Mouse (Mus musculus) retina, postnatal 1 day (tissue): ENCODE measurements around the gene Anxa2.

ENCODE experiments used
- DNase-seq: peaks from one replicate; pipeline ENCODE4 v3.0.0-alpha.2; 2012

Gene Anxa2

DNA sequence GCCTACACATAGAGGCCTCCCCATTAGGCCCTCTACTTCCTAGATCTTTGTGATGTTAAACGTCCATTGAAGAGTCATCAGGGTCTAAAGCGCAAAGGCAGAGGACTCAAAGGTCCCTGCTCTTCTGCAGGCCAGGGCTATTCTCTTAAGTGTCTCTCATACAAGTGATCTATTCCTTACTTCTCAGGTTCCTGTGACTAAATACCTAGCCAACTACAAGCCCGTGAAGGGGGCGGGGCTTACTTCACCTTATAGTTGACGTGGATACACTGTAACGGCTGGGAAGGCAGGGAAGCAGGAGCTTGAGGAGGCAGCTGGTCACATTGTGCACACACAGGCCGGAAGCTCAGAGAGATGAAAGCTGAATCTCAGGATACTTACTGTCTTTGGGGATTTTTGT lies 6.5 kb downstream of the Anxa2 start:
- DNase-seq = no peak

DNA sequence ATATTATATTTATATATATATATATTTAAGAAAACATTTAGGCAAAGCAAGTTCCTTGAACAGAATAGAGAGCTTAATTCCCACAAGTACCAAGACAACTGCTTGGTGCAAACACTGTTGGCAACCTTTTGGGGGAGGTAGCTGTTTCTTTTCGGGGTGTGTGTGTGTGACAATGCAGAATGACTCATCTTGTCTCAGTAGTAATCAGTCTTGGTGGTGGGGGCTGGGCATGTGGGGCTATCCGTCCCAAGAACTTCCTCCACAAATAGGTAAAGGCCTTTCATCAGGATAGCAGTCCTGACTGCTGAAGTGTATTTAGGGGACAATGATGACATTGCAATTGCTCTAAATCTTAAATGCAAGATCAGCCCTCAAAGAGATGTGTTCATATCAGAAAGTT lies 9.6 kb downstream of the Anxa2 start:
- DNase-seq = no peak

DNA sequence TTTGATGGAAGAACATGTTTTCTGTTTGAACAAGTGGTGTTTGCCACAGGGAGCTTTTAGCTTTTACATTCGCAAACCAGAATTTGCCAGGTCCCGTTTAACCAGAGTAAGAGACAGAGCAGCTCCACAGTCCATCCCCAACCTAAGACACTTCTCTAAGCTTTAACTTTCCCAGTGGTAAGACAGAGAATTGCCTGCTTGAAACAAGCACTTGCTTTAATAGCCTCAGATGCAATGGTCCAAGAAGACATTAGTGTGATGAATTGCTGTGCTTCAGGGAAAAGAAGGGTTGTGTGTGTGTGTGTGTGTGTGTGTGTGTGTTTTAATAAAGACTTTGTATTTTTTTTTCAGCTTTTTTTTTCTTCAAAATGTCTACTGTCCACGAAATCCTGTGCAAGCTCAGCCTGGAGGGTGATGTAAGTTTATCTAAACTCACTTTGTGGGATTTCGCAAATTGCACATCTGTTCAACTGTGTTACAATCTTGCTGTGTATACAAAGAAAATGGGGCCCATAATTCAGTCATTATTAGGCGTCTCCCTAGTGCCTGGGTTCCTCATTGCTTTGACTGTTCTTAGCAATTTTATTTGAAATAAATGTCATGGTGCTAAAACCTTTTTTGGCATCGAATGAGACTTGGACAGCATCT lies 10.8 kb downstream of the Anxa2 start:
- no peak for DNase-seq

DNA sequence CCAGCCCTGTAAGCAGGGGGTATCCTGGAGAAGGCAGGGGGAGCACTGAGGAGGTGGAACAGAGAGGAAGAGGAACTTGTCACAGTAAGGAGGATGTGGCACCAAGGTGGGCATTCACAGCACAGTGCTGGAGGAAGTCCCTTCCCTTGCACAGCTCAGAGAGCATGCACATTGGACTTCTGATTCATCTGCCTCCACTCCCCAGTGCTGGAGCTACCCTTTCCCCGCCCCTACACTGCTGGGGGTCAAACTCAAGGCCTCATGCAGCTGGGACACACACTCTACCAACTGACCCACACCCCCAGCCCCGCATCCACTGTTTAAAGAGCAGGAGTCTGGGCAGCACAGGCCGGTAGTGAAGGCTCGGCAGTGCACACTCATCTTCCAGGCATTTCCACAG lies 12.7 kb downstream of the Anxa2 start:
- no peak for DNase-seq

DNA sequence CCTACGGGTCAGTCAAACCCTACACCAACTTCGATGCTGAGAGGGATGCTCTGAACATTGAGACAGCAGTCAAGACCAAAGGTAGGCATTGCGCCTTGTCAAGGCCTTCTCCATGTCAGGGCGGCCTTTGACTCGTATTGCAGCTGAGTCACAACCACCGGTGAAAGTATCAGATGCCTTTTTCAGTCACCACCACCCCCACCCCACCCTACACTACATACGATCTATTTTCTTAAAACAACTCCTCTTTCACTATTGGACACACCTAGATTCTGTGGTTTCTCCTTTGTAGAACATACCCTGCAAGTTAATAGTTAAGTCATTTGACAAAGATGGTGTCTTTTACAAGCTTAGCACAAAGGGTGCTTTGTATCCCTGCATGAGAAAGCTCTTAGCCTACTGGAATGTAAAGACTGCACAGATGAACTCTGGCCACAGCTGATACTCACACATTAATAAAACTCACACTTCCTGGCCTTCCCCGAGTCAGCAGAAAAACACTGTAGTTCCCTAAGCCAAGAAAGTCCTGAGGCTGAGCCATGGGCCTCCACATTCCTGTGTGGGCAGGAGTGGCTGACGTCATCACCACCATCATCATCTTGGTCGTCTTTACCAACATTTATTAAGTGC lies 14.0 kb downstream of the Anxa2 start:
- no peak for DNase-seq

DNA sequence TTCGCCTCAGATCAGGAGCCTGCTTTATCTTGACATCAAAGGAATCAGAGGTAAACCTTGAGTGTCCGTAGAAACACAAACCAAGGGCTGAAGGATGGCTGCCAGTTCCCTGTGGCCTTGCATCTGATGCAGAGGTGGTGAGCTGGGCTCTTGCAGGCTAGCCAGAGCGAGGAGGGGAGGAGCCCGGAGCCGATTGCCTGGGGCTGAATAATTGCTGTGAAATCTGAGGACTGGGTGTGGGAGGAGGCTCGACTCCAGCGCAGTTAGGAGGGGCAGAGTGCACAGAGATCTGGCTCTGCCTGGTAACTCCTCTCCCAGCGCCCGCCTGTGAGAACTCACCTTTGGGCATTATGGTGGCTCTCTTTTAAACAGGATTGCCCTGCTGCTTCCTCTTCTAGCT lies 15.6 kb downstream of the Anxa2 start:
- DNase-seq = peak; percentile 72

DNA sequence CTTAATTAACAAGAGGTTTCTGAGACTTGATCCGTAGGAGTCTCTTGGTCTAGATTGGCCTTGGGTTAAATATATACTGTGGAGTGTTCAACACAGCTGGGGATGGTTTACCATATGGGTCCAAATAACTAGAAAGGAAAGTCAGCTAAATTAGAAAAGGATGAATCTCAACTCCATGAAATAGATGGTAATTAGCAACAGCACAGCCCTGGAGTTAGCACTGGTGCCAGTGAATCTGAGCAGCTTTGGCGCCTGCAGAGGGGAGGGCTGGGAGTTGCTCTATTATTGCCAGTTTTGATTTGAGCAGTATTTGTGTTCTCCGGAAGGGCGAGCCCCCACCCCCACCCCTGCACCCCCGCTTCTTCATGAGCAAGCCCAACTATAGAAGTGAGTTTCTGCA lies 16.9 kb downstream of the Anxa2 start:
- no peak for DNase-seq

DNA sequence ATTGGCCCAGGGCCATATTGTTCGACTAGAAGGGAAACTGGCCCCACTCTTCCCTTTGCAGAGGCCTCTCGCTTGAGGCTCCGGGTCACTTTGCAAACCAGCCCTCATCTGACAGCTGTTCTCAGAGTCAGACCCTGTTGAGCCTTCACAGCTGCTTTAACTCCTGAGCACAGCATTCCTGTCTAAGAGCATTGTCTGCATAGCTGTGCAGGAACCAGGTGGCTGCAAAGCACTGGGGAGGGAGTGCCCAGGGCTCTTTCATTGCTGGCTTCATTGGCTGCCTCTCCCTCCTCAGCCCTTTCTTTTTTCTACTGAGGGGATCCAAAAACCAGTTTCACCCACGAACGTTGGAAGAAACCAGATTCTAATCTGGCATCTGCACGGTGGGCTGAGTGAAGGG lies 17.5 kb downstream of the Anxa2 start:
- DNase-seq = peak; percentile 45

DNA sequence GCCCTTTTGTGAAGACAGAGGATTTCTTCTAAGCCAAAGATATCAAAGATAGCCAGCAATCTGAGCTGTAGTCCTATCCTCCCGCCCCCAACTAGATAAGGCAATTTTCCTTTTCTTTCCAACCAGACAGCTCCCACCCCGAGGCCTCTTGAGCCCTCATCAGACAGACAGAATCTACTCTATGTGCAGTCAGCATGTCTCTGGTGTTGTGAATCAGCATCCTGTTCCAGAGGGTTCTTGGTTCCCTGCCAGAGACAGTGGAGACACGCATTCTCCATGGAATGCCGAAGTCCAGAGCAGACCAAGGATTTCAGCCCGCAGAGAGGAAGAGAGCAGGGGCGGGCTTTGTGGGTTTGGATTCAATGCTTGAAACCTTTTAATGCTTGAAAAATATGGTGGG lies 19.3 kb downstream of the Anxa2 start:
- no peak for DNase-seq

DNA sequence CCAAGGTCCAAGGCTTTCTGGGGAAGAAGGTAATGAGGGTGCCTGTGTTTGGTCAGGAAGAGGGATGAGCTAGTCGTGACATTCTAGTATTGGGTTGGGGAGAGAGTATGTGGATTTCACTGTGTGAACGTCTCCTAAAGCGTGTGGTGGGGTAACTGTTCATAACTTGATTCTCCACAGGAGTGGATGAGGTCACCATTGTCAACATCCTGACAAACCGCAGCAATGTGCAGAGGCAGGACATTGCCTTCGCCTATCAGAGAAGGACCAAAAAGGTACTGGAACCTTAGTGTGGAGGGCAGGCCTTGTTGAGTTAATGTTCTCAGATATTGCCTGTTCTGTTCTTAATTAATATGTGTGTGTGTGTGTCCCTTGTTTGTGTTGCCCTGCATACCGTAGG lies 22.5 kb downstream of the Anxa2 start:
- DNase-seq = no peak

DNA sequence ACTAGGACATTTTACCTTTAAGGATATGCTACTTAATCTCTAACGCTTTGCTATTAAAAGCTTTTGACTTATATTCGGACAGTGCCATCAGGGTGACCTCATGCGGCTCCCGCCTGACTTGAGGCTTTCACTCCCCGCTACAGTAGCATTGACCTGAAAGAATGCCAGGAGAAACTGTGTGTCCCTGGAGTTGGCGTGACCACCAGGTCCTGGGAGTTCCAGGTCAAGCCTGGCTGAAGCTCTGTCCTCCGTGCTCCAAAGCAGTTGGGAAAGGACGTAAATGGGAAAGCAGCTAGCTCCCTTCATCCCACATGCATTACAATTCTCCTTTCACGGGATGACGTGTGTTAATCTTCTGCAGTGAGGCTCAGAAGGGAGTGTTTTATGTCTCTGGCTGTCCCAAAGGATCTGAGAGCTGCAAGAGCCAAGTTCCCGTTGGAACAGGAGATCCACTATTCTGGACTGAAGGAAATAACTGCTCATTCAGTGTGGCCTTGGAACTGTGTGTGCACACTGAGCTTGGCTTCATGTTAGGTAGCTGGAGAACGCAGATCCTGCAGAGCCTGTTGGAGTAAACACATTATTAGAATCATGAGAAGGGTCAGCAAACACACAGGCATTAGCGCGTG lies 23.9 kb downstream of the Anxa2 start:
- no peak for DNase-seq

DNA sequence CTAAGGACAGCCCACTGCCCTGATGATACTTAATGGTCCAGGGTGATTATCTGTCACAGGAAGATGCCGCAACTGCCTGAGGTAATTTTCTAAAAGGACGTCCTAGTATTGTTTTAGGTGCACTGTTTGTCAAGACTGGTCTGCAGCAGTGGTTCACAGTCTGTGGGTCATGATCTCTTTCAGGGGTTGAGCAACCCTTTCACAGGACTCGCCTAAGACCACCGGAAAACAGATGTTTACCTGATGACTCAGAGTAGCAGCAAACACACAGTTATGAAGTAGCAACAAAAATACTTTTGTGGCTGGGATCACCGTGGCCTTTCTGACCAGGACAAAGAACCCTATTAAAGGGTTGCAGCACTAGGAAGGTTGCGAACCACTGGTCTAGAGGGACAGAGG lies 24.4 kb downstream of the Anxa2 start:
- no peak for DNase-seq

DNA sequence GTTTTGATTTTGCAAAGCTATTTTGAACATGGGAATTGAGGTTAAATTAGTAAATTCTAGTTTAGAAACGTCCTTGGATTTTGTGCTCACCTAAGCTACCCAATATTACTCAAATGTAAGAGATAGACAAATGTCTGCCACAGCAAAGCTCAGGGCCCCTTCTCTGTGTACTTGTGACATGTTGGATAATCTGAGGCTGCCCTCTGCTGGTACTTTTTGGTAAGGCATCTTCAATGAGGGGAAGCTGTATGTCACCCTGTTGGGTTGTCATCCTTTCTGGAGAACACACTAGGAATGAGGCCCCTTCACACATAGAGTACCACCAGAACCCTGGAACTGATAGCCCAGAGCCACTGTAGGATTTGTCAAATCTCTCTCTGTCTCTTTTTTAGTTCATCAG lies 26.9 kb downstream of the Anxa2 start:
- DNase-seq = peak; percentile 87

DNA sequence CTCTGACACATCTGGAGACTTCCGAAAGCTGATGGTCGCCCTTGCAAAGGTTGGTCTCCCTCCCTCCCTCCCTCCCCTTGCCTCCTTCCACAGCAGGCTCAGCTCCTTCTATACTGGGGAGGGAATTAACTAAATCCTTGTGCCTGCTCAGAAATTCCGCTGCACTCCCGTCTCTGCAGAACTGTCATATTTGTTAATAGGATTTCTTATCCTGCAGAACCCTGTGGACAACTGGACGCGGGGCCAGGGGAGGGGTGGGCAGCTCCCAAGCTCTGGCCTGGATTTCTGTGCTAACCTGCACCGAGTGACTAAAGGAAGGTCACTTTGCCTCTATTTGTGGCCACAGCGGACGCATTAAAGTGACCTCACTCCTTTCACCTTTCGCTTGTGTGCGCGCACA lies 30.4 kb downstream of the Anxa2 start:
- DNase-seq = peak; percentile 69

DNA sequence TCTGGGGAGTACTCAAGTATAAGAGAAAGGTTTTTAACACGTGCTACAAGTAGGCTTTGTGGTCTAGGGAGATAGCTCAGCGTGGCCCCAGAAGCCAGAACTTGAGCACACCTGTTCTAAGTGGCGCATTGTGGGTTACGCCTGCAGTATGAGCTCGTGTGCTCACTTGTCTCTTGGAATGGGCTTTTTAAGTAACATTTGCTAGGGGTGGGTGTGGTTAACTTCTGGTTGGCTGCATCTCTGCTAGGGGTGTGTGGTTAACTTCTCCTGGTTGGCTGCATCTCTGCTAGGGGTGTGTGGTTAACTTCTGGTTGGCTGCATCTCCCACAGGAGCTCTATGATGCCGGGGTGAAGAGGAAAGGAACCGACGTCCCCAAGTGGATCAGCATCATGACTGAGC lies 32.7 kb downstream of the Anxa2 start:
- DNase-seq = no peak

DNA sequence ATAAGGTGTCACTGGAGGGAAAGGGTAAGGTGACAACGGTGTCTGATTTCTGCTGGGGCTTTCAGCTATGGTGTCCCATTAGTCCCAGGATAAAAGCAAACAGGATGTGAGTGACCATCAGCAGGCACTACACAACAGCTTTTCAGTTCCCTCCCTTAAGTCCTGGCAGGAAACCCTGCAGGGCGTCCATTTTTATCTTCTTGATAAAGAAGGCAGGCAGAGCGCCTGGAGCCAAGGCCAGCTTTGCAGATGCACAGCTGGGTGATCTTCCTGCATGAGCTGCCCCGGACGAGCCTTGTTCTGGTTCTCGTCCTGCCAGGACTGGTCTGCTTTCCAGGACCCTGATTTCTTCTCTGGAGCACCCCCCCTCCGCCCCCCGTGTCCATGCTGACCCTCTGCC lies 35.1 kb downstream of the Anxa2 start:
- no peak for DNase-seq

DNA sequence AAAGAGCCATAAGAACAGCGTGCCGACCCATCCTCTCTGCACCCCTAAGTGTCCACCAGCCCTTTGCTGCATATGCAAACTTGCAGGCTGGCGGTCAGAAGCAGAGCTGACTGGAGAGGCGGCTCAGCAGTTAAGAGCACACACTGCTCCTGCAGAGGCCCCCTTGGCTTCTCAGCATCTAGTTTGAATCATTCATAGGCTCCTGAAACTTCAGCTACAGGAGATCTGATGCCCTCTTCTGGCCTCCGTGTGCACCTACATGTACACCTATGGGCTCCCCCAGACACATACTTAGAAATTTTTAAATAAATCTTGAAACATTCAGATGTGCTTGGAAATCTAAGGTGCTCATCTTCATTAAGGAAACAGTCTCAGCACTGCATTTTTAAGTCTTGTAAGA lies 35.6 kb downstream of the Anxa2 start:
- peak; percentile 54 for DNase-seq

DNA sequence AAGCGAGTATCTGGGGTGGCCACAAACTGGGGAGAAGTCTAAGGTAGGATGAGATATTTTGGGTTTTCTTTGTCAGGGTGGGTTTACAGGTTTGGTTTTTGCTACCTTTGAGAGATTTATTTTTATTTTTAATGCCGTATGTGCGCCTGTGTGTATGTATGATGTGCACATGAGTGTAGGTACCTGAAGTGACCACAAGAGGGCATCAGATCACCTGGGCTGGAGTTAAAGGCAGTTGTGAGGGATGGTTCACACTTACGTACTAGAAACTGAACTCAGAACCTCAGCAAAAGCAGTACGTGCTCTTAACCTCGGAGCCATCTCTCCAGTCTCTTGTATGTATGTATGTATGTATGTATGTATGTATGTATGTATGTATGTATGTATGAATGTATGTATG lies 39.4 kb downstream of the Anxa2 start:
- DNase-seq = no peak

DNA sequence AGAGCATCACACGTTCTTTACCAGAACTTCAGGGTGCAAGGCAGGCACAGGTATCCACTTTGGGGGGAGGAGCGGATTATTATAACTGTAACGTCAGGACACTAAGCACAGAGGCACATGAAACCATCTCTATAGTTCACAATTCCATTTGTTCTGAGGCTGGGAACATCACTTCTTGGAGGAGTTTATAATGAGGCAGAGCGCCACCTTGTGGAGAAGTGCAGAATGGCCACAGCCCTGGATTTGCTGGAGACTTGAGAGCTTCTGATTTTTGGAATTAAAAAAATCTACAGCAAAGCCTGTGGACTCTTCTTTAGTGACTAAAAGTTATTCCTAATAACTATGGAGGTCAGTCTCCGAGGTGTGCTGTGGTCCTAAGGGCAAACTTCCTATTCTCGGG lies 49.1 kb downstream of the Anxa2 start:
- peak; percentile 77 for DNase-seq

DNA sequence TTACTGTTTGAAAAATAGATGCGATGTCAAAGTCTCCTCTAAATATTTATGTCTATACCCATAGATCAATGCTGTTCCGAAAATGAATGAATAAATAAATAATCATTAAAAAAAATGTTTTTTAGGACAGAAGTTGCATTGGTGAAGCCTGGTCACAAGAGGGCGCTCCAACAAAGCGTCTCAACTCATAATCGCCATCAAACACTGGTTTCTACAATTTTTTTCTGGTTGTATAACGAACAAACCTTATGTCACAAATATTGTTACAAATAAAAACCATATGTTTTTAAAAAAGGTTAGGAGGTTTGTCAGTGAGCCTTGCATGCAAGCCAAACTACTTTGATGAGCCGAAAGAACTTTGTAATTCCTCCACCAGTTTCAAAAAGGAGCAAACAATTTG lies 52.2 kb downstream of the Anxa2 start:
- DNase-seq = peak; percentile 58

DNA sequence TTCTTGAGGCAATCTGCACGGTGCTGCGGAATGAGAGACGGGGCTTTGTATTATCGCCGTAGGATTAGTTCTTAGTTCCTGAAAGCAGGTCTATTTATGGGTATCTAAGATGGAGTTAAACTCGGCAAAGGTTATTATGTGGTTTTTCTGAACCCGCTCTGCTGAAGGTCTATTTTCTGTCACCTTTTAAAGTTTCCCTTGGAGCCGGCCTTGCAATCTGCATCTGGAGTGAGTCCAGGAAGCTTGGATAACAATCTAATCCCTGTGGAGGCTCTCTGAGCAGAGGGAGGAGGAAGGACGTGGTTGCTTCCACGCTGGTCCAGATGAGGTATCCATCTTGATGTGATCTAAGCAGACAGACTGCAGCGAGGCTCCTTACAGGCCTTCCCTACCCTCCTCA lies 53.8 kb downstream of the Anxa2 start:
- DNase-seq = peak; percentile 69

DNA sequence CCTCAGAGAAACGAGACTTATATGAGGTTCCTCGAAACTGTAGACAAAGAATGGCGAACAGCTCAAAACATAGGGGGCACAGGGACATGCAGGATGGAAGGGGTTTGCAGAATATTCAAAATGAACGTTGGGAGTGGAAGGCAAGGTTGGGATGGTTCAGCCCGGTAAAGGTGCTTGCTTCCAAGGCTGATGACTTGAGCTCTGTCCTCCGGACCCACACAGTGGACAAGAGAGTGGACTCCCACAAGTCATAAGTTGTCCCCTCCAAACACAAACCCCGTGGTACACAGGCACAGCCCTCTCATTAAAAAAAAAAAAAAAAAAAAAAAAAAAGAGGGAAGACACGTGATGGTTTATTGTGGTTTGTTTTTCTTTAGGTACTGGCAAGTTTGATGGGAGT lies 54.6 kb downstream of the Anxa2 start:
- no peak for DNase-seq

DNA sequence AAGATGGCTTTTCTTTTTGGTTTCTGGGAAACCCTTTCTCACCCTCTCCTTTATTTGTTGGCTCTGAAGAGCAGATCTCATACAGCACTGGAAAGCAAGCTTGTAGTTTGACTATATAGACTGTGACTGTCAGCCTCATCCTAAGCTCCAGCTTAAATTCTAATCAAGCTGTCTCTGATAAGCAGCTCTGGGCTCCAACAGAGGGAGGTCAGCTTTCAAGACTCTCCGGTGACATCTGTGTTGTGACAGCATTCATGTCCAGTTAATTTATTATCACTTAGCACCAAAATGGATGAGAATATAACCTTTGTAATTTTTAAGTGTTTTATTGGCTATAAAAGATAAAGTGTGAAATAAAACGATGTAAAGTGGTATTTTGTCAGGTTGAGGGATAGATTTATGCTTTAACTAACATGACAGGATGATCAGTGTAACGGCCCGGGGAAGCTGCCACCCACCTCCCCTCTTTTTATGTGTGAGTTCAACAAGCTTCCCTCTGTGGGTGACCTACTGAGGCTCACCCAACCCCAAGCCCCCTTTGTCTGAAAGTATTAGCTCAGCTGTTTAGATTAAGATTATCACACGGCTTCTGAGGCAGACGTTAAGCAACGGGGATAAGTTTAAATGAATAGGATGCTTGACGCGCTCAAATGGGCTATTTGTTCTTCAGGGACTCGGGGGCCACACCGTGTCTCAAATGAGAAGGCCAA lies 58.6 kb downstream of the Anxa2 start:
- peak; percentile 83 for DNase-seq

DNA sequence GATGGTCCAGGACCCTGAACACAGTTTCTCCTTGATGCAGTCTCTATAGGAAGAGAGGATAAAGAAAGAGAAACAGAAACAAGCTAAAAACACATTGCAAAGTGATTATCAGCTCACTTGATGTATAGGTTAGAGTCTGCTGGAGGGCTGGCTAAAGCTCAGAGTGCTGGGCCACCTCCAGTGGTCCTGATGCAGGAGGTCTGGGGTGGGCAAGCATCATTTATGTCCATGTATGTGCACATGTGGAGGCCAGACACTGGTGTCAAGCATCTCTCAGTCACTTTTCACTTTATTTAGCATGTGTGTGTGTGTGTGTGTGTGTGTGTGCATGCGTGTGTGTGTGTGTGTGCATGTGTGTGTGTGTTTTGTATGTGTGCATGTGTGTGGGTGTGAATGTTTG lies 59.3 kb downstream of the Anxa2 start:
- DNase-seq = no peak
